Mouse (Mus musculus) left cerebral cortex, adult 8-10 months (tissue): ENCODE data around the gene Kcnj9. TPM values are rescaled to one million over a fixed set of nuclear protein-coding genes. Genes with fewer than 3 reads are reported as not detected.

Experiments used
- DNase-seq, 2 experiments: peaks; one replicate each; pipeline ENCODE4 v3.0.0; 2022; ENCODE audit warnings: low spot score in 2 of 2
- total RNA-seq, 4 experiments: library from RNA; stranded (reverse); gene quantifications; 2 replicates each; pipeline ENCODE4 v1.2.4; 2022

Gene Kcnj9
- total RNA-seq, 4 experiments from 2014 or later, result 109 to 120 (median 112) TPM

DNA sequence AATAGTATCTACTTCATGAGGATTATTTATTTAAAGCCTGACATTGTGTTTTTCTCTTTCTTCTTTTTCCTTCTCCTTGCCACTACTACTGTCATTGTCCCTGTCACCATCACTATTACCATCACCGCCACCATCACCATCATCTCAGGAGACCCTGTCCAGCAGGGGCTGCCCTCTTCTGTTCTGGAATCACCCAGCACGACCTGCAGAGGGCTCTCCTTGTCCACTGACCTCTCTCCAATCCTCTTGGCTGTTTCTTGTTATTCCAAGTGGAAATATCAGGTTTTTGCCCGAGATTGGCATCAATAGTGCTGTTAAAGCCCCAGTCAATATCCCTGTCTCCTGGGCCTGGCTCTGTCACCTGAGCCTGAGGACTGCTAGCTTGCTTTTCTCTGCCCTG lies 4.4 kb upstream of the Kcnj9 start:
- DNase-seq, result no peak

DNA sequence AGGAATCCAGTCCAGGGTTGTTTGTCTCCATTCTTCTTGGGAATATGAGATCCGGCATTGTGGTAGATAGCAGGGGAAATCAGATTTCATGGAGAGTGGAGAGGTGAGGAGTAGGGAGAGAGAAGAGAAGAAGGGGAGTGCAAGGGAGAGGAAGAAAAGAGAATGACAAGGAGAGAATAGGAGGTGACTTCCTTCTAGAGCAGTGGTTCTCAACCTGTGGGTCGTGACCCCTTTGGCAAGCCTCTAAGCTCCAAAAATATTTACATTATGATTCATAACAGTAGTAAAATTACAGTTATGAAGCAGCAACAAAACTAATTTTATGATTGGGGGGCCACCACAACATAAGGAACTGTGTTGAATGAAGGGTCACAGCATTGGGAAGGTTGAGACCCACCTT lies 3.8 kb upstream of the Kcnj9 start:
- DNase-seq, result no peak

- peak in 1 of 2 experiments; percentile 51 for DNase-seq
Measured at GRCm38 (mm10) chr1:172331422-172331947, 2.4 kb upstream of the Kcnj9 start.

DNA sequence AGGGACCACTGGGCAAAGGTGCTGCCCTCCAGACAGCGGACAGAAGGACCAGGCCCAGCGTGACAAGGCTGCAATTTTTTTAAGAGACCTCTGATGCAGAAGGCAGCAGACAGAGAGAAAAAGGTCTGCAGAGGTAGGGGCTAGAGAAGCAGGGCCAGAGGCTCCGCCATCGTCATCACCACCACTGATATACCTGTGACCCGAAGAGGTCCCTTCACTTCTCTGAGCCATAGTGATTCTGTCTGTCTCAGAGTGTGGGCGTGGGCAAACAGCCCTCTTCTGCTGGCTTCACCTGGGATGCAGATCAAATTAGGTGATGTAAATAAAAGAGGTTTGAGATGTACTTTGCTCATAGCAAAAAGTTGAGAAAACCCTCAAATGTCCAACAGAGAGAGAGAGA lies 498 bp upstream of the Kcnj9 start:
- DNase-seq, result no peak

GRCm38 (mm10) chr1:172328461-172328860 lies 657 bp downstream of the Kcnj9 start:
- peak in 1 of 2 experiments; percentile 18 for DNase-seq

DNA sequence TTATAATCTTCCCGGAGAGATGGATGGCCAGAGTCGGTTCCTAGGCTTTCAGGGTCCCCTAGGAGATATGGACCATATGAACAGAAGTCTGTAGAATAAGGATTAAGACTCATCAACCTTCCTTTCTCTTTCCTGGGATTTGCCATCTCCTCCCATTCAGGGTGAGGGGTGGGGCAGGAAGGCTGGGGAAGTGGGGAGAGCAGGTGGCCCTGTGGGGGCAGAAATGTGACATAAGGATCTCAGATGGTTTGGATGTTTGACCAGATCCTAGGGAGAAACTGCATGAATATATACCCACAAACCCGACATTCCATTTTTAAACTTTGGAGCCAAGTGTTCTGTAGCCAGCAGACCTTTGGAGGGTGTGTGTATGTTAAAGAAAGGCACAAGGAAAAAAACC lies 1.1 kb downstream of the Kcnj9 start:
- DNase-seq, result no peak

GRCm38 (mm10) chr1:172327206-172328001 lies 1.7 kb downstream of the Kcnj9 start:
- peak in 1 of 2 experiments; percentile 76 for DNase-seq

- no peak for DNase-seq
Measured at GRCm38 (mm10) chr1:172326684-172327083, 2.4 kb downstream of the Kcnj9 start.

- DNase-seq, result peak in 1 of 2 experiments; percentile 74
Measured at GRCm38 (mm10) chr1:172325680-172326535, 3.2 kb downstream of the Kcnj9 start.

GRCm38 (mm10) chr1:172324725-172325124 lies 4.4 kb downstream of the Kcnj9 start:
- DNase-seq, result peak in 1 of 2 experiments; percentile 76

DNA sequence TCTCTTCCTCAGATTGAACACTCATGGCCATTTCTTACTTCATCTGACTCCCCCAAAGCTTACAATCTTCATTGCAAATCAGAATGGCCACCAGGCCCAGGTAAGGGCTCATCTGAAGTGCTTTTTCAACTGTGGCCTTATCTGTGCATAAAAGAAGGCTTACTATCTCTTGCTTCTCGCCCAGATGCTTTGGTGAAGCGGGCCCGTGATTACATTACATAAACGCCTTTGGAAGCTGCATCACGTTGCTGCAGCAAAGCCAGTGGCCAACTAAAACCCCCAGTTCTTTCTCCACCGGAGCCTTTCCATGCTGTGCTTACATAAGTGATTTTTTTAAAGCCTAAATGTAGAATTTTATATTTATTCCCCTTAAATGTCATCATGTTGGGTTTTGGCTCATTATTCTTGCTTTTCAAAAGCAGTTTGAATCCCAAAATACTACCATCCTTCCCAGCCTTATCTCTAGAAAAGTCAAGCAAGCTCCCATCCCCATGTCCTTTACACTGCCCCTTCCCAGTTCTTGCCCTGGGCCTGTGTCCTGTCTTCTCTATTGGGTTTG lies 5.2 kb downstream of the Kcnj9 start:
- DNase-seq, result peak in 1 of 2 experiments; percentile 89

DNA sequence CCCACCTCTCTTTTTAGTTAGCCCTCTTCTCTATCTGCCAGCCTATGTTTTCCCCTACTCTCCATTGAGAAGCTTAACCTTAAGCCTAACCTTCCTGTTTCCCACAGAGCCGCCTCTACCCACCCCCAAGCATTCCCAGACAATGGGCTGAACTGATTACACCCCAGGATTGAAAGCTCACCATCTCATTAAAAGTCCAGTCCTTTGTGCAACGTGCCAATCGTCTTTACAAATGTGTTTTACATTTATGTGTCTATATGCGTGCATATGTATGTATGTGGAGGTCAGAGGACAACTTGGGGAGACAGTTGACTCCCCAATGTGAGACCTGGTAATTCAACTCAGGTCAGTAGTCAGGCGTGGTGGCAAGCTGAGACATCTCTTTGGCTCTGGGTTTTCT lies 5.8 kb downstream of the Kcnj9 start:
- no peak for DNase-seq

- peak in 1 of 2 experiments; percentile 67 for DNase-seq
Measured at GRCm38 (mm10) chr1:172322725-172323124, 6.4 kb downstream of the Kcnj9 start.

- DNase-seq, result peak in 1 of 2 experiments; percentile 80
Measured at GRCm38 (mm10) chr1:172319921-172320411, 9.2 kb downstream of the Kcnj9 start.

GRCm38 (mm10) chr1:172319346-172319745 lies 9.8 kb downstream of the Kcnj9 start:
- no peak for DNase-seq

DNA sequence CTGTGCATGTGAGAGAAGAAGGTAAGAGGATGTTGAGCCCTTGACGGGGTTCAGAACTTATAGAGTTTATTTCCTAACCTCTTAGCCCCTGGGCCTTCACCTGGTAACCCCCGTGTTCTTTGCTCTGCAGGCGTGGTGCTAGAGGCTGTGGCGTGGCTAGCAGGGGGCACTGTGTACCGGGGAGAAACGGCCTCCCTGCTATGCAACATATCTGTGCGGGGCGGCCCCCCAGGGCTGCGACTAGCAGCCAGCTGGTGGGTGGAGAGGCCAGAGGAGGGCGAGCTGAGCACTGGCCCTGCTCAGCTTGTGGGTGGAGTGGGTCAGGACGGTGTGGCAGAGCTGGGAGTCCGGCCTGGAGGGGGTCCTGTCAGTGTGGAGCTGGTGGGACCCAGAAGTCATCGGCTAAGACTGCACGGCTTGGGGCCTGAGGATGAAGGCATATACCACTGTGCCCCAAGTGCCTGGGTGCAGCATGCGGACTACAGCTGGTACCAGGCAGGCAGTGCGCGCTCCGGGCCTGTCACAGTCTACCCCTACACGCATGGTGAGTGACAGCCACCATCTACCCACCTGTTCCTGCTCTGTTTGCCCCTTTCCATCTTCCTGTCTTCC lies 10.6 kb downstream of the Kcnj9 start:
- no peak for DNase-seq

GRCm38 (mm10) chr1:172317946-172318345 lies 11.2 kb downstream of the Kcnj9 start:
- DNase-seq, result no peak

GRCm38 (mm10) chr1:172317431-172317830 lies 11.7 kb downstream of the Kcnj9 start:
- no peak for DNase-seq

GRCm38 (mm10) chr1:172314911-172315310 lies 14.2 kb downstream of the Kcnj9 start:
- DNase-seq, result no peak

DNA sequence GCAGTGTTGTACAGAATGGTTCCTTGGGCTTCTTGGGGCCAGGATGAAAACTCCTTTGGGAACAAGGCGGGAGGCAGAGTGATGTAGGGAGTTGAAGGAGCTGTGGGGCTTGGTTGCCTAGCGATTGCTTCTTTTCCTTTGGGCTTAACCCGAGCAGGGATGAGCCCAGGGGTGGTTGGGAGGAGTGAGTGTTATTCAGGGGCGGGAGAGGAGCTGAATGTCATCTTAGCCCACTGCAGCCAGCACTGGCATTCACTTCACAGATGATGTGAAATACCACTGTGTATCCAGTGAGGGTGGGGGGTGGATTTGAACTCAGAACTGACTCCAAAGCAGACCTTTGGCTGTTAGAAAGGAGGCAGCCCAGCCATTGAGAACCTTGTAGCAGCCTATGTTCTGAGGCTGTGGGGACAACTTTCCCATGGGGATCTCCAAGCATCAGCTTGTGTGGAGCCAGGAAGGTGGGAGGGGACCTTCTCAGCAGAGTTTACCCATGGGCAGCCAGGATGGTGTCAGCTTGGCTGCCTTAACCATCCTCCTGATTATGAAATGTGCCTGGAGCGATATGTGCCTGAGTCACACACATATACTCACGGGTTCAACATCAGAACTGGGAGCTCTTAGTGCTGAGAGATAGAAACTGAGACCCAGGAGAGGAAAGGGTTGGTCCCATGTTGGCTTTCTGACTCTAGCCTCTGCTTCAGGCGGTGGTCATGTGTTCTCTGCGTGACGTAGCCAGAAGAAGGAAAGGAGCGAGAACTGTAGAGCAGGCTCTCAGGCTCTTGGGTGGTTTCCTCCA lies 15.3 kb downstream of the Kcnj9 start:
- DNase-seq, result no peak
